Mouse (Mus musculus): ENCODE data around the gene Haspin.

DNA sequence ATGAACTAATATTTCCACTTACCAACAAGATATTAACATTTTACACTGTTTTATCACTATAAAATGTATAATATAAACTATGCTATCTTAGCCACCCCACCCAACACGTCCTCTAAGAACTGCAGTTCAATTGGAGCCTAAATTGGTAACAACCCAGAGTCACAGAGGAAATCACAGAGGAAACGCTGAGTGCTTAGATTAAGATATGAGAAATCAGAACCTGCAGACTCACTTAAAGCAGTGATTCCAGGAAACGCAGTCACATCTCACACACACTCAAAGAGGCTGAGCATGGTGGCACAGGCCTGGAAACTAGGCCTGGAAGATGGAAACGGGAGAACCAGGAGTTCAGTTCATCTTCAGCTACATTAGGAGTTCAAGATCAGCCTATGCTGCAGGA is 36.8 kb downstream of the Haspin start:
- no peak for TF ChIP-seq CTCF (IDR thresholded peaks at IDR 0.05; ENCODE audit: control insufficient read depth, insufficient read depth, low read length)
- no peak for TF ChIP-seq POLR2A (IDR thresholded peaks at IDR 0.05; ENCODE audit: borderline replicate concordance, control insufficient read depth, low read depth, low read length)

All from bone marrow, adult 2 months (tissue).